Mouse (Mus musculus) lung, postnatal 14 days (tissue): Measurements from ENCODE around the gene Aff3.

Experiments used
- DNase-seq: peaks from one replicate; pipeline ENCODE4 v3.0.0; 2021

Gene Aff3

DNA sequence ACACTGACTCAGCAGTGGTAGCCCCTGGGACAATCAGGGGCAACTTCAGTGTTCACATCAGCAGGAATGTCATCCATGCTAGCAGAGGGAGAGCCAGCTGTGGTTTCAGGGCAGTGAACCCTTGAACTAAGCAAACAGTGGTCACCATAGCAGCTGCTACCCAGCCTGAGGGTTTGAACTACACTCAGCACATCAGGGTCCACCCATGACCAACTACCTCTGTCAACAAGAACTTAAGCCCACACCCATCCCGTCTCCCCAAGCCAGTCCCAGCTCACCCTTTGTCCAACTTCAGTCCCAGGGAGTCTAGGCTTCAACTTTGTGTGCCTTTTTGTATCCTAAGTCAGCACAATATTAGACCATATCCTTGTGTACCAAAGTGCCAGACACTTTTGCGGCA, 176.9 kb downstream of the Aff3 start:
- no peak for DNase-seq

DNA sequence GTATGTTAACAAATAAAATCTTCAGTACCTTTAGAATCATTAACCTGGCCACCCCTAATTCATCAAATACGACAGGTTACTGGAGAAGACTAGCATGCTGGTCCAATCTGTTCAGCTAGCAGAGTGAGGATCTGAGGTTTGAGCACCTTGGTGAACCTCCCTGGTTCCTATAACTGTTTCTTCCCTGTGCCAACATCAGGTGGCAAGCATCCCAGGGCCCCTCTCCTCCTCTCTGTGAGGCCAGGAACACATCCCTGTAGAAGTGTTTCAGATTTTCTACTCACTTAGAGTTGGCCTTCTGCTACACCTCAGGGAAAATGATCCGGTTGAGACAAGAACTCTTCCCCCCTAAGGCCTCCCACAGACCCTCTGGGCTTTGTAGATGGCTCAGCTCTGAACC, 181.6 kb downstream of the Aff3 start:
- DNase-seq = no peak

DNA sequence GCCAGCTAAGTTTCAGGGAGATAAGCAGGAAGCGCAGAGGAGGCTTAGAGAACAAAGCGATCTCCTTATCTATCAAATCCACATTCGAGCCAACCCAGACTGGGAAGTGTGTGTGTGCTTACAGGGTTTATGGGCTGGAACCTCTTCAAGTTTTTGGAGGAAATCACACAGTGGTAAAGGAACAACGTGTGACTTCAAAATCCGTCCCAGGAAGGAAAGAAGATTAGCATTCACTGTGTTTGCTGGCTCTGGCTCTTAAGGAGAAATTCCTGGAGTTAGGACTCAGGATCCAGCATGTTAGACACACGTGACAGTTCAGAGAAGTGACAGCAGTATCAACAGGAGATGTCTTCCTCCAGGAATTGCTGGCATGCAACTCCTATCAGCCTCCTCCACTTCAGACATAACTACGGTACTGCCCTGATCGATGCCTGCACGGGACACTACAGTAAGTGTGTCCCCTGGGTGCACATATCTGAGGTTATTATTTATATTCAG, 186.5 kb downstream of the Aff3 start:
- peak; percentile 40 for DNase-seq

DNA sequence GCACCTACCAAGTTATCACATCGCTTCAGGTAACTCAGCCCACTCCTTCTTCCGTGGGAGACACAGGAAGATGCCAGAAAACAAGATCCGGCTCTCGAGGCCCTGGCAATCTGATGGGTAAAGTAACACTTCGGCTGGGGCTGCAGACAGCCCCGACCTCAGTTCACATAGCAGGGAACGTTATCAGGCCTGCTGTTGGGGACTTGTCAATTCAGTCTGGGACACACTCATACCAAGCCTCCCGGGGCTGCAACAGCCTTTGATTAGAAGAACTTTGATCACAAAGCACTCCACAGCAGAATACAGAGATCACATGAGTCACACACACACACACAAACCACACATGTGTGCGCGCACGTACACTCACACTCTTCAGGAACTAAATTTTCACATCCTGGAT, 193.9 kb downstream of the Aff3 start:
- DNase-seq = no peak

DNA sequence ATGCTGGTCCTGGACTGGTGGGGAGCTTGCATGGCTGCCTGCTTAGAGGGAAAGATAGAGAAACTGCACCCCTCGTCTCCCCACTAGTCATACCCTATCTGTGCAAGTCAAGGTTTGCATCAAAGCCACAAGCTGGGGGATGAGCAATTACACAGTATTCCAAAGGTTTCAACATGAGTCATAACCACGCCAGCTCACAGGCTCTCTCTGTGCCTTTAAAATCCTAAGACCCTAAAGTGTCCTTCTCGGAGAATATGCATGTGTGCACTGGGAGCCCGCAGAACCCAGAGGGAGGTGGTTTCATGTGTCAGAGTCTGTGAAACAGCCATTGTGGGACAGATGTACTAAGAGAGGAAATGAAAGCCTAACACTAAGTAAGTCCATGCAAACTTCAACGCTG, 194.6 kb downstream of the Aff3 start:
- DNase-seq = no peak

DNA sequence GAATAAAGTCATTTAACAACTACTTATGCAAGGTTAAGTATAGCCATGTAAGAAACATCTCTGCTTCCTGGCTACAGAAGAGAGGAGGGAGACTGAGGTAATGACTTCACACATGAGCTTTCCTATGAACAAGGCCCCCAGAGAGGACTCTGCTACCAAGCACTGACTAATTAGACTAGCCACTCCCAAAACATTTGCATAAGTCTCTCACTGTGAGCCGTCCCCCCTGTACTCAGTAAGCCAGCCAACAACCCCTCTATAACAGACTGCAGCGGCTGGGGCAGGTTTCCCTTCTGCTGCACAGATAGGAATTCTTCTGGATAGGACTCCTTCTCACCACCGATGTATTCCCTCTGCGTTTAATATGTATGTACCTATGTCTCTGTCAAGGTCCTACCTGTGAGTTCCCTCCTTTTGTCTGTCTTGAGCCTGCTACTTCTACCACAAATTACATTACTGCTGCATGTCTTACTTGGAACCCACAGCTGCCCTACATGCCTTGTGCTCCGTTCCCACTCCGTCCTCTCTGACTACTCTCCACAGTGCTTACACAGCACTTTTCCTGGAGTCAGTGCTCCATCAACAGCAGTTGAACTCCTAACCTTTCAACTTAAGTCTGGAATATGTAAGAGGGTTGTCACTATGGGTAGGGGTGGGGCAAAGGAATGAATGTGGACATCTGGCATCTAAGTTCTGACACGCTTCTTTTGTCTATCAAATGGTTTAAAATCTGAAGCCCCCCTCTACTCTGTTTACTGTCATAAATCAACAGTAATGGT, 197.3 kb downstream of the Aff3 start:
- no peak for DNase-seq

DNA sequence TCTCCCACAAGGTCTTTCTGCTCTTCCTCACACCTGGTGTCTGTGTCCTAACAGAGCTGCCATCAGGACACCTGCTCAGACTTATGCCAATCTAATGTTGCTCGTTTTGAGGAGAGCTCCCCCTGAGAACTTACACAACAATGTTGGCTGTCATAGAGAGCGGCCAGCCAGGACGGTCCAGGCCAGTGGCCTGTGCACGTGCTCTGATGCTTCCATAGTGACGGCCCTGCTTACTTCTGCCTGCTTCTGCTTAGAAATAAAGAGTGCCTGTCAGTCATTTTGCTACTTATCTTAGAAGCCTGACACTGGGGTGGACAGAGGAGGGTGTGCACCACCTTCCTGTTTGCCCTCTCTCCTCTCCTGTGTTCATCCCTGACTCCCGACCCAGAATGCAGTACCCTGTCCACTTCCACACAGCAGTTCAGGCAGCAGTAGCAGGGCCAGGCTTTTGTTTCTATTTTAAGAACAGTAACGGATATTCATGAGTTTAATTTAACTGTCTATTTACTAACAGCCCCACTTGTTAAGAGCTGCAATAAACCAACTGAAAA, 208.0 kb downstream of the Aff3 start:
- no peak for DNase-seq

DNA sequence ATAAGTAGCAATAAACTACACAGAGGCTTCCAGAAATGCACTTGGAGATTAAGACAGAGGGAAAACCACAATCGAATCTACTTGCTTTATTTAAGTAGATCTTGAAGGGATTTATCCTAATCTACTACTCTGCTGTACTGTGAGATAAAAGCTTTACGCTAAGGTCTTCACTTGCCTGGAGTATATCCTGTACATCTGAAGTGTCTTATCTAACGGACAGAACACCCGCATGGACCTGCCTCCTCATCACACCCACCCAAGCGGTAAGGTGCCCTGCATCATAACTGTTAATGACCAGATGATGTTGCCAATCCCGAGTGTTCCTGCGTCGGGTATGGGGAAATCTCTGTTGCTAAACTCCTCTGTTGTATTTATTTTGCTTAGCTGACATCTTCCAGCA, 209.8 kb downstream of the Aff3 start:
- DNase-seq = no peak

DNA sequence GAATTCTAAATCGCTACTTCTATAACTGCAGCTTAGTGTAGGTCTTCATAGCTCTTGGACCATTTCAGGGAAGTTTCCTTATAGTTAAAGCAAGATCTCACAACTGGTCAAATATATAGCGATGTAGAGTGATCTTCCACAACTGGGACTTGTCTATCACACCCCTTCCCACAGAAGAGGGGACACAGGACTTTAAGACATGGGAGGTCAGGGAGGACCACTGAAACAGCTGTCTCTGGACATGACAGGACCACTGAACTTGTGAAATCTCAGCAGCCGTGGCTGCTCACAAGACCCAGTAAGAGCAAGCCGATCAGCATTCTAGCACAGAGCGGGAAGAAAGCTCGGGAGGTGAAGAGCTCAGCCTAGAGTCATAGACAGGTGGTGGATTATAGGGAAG, 213.4 kb downstream of the Aff3 start:
- DNase-seq = no peak

DNA sequence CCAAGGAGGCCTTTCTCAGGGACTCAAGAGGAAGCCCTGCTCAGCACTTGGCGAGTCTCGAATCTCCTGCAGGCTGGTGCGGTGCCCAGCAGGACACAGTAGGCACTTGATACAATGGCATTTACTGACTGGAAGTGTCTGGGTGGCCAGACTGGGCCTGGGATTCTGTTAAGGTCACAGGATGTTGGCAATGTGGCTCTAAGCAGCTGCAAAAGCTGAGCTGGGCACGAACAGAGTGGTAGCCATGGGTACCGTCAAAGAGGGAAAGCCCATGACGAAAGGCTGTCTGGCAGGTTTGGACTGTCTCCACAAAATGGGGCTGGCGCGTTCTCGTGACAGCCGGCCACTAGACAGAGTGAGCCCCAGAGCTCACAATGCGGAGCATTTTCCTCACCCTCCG, 214.1 kb downstream of the Aff3 start:
- DNase-seq = peak; percentile 15

DNA sequence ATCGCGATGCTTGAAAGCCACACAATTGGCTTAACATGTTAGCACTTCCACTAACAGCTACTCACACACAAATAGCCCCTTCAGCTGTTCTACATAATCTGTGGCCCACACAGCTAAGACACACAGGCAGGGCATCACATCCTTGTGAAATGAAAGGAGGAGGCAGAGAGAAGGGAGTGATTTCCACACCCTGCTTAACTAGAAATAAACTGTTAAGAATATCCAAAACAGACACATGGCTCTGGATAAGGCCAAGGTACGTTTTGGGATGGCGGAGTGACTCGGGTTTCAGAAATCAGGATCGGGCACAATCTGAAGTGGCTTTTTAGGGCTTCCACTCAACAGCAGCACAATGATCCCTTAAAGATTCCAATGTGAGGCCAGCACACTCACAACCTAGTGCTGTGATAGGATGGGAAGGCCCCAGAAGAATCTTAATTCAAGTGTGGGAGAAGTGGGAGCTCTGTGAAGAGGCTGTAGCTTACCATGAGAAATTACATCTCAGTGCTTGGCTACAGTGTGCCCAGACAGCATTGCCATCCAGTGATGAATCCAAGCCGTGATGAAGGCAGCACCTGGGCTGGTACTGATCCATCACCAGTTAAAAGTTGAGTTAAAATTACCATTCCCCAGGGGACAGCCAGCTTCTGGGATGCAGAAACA, 214.8 kb downstream of the Aff3 start:
- DNase-seq = no peak

DNA sequence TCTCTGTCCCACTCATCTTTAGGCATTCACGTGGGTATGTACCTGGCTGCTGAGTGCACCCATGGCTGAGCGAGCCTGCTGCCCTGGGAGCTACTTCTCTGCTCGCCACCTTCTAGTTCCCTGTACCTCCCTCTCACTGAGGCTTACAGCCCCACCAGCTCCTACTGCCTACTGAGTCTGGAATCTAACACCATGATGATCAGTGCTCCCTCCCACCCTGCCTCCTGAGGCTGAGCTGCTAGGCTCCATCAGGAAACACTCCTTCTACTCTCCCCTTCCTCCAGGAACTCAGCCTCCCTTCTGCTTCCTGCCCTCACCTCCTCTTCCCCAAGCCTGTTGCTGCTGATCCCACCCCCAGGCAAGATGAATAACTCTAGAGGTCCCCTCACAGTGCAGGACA, 215.9 kb downstream of the Aff3 start:
- no peak for DNase-seq

DNA sequence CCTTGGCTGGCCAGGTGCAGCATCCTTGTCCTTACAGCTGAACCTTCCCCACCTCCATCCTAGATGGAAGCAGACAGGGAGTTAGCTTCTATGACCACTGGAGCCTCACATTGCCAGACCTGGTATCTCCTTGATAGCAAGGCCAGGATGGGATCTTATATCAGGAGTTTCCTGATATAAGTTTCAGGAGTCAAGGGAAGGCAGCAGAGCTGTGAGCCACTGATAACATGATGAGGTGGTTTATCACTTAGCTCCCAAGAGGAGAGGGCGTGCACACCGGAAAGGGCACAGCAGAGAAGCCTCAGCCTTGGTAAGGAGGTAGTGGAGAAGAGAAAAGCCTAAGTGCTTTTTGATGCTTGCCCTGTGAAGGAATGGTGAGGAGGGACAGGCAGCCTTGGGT, 217.2 kb downstream of the Aff3 start:
- DNase-seq = no peak

DNA sequence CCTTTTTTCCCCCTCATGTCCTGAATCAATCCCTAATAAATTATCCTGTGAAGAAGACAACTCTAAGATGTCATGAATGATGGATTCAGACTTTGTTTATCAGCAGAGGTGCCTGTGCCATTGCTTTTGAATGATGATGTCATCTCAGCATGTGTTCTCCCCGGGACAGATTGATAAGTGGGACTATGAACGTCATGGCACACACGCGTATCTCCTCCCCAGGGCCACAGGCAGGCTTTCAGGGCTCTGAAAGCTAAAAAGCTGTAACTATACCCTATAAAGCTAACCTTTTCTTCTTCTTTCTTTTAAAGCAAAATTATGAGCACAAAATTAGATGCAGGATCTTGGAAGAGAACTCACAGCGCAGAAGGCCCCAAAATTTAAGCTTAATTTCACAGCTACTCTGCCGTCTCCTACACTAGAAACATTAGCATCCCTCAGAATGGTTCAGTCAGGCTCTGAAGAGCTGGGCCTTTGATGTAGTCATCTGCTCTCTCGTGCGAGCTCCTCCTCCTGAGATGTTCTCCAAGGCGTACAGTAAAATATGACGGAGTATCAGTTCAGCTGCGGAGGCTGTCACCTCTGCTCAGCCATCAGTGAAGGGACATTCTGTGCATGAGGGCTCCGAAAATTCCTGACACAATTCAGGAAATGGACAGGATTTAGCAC, 218.5 kb downstream of the Aff3 start:
- no peak for DNase-seq

DNA sequence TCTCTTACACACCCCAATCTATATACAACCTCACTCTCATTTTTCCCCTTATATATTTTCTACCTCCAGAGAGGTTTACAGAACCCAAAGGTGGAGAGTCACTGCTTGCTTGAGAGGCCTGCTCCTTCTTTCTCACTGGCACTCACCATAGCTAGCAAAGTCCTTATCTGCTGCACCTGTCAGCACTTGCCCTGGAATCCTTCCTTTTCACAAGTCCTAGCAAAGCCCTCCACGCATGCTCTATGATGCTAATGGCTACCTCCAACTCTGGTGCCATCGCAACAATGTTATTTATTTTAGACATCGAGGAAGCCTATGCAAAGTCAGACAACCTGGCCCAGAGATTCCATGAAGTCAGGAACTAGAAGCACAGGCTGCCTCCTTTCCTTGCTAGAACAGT, 221.9 kb downstream of the Aff3 start:
- DNase-seq = no peak

DNA sequence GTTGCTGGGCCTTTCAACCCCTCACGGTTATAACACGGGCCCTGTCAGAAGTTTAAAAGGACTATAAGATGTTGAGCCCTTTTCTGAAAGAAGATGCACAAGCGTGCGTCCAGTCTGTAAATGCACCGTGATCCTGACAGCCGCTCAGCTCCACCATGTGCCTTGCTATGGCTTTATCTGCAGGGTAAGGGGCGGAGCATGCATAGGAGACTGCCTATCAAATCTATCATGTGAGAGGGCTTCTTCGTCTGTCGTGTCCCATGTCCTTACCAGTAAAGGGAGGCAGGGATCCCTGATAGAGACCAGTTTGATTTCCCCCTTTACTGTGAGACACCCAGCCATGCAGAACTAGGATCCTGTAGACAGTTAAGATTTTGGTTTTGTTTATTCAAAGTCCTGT, 222.3 kb downstream of the Aff3 start:
- no peak for DNase-seq

DNA sequence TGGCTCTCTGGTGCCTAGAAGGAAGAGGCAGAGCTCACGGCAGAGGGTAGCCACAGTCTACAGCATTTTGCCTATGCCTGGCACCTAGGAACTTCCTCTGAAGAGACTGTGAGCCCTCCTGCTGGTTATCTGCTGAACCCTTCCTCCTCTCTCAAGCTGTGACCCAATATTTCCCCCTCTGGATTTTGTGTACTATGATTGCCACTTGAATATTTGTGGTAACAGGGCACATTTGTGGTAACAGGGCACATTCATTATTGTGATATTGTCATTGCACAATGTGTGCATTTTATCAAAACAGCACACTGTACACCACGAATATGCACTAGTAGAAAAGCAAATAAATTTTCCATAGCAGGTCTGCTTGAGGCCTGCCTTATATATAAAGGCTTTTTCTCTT, 223.0 kb downstream of the Aff3 start:
- no peak for DNase-seq

DNA sequence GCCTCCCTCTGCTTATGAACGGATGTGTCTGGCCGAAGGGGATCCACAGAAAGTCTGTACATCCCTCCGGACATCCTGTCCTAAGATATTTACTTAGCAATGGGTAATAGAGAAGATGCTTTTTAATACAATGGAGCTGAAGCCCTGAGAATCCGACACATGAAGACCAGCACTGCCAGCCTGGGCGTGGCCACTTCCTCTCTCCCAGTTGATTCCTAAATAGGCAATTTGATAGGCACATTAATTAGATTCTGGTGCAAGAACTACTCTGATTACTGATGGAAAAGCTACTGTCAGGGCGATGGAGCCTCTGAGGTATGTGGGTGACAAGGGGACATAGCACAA, 224.3 kb downstream of the Aff3 start:
- peak; percentile 9 for DNase-seq

DNA sequence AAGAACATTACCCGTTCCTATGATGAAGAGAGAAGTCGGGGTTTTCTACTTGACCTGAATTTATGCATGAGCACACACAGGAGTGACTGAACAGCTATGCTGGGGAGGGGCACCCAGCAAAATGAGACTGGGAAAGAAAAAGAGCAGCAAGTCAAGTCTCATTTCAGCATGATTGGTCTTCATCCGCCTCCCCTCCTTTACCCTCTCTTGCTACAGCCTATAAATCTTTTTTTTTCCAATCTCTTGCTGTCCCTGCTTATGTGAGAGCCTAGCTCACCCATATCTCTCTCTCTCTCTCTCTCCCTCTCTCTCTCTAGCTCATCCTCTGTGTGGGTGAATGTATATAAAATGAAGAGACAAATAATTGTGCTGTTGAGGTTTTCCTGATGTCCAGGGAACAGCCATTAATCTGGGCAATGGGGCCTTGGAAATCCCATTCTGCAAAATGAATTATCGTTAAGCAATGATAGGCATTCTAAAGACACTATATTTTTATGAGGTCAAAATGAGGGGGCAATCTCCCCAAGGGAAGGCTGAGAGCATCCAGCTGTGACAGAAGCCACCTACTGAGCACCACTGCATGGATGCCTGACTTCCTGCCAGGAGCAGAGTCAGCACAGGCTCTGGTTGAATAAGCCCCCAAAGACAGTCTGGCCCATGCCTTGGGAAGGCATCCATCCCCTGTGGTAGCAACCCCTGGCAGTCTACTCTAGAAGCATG, 224.8 kb downstream of the Aff3 start:
- DNase-seq = no peak

DNA sequence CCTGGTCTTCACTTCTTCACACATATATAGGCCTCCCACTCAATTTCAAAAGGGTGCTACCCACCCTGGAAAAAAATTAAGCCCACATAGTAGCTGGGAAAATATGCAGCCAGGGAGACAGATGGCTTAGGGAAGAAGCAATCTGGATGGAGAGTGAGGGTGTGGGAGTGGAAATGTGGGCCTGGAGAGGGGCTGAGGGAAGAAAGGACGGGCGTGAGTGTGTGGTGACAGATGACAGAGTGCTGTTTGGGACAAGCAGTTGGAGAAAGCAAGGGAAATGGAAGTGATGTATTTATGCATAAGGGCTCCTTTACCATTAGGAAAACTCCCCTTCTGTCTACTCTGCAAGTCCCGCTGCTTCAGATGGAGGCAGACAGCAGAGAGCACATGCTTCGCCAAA, 226.3 kb downstream of the Aff3 start:
- DNase-seq = no peak

DNA sequence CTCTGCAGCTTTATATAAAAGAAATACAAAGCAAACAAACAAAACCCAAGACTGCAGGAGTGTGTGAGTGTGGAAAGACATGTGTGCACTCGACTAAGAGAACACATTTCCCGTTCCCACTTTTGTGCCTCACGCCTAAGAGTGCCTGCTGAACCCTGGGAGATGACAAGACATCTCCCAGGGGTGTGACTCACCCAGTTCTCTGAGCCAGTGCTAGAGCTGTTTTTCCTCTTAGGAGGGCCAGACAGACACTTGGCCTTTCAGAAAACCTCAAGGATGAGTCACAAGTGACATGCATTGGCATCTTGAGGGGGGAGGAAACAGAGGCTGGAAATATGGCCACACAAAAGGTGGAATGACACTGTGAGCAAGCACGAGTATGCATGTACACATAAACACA, 227.1 kb downstream of the Aff3 start:
- no peak for DNase-seq

DNA sequence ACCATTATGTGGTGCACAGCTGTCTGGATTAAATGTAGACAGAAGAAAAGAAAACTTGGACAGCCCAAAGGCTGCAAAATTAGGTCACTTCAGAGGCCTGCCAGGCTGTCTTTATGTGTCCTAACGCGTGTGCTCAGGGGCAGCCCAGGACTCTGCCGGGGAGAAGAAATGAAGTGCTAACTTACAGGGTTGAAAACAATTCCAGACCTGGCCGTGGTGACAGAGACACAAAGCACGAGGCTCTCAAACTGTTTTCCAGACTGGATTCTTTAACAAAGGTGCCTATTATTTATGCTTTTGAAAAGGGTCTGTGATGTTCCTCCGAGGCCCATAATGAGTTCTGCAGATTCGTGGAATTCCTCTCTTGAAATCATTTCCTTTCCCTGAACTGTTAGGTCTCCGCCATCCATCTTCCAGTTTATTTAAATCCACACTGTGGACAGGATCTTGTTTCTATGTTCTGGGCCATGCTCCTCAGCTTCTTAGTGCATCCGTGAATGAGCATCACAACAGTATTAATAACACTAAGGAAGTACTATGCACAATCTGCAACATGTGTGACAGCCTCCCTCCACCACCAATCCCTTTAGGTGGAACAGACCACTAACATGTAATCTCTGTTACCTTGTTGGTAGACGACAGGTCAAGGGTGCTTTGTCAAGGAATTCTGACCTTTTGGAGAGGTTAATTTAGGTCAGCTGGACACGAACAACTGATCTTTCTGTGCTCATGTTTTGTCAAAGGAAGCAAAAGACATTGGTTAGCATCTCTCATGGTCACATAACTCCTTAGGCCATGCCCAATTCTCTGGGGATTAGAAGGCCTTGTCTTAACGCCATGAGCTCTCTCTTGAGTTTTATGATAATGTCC, 228.0 kb downstream of the Aff3 start:
- peak; percentile 11 for DNase-seq
